Mouse (Mus musculus): ENCODE measurements around the gene Tchh. TPM values are rescaled to one million over a fixed set of nuclear protein-coding genes. Genes with fewer than 3 reads are reported as not detected.

Tchh gene
- 2.4 and 2.6 TPM in 2 replicates for polyA plus RNA-seq (2015; fragmentation: Nextera tagmentation; extraction: Ambion mirVana)

- Histone ChIP-seq H3K9ac (ENCODE audit: low read length) (no peak within 1 kb of the TSS), H3K4me1 (ENCODE audit: control insufficient read depth, insufficient read depth, low read length) (peaks cover 18% of the 10 kb centered on the region), H3K4me2 (ENCODE audit: low read depth, low read length) (peak within 1 kb of the TSS; percentile 71; the same call in 1 of the 2 replicates), H3K9me3 (replicated peaks; ENCODE audit: control insufficient read depth, low read length) (no peaks in the 10 kb centered on the region), H3K36me3 (ENCODE audit: control insufficient read depth, insufficient read depth, low read length) (no peaks in the 10 kb centered on the region), H3K4me3 (replicated peaks; ENCODE audit: low read length) (no peak within 1 kb of the TSS), H3K27ac (ENCODE audit: low read length) (no peak within 1 kb of the TSS), H3K27me3 (ENCODE audit: control insufficient read depth, insufficient read depth, low read length) (peaks cover 12% of the 10 kb centered on the region)
- WGBS = 77% methylated on average over 1 of the region's 1 CpGs
- ATAC-seq (ENCODE audit: insufficient read depth, low FRiP score) = no peak
Observed at GRCm38 (mm10) chr3:93442030-93442429, at the start of gene Tchh. Gene Tchh (plus strand): TSS chr3:93442330.

- Histone ChIP-seq H3K36me3 (ENCODE audit: control insufficient read depth, insufficient read depth, low read length) (no peaks in the 10 kb centered on the region), H3K9me3 (replicated peaks; ENCODE audit: control insufficient read depth, low read length) (no peaks in the 10 kb centered on the region), H3K4me3 (replicated peaks; ENCODE audit: low read length) (no peak within 1 kb of the TSS), H3K4me2 (ENCODE audit: low read depth, low read length) (no peak within 1 kb of the TSS), H3K27me3 (ENCODE audit: control insufficient read depth, insufficient read depth, low read length) (no peaks in the 10 kb centered on the region), H3K9ac (ENCODE audit: low read length) (no peak within 1 kb of the TSS), H3K4me1 (ENCODE audit: control insufficient read depth, insufficient read depth, low read length) (no peaks in the 10 kb centered on the region), H3K27ac (ENCODE audit: low read length) (no peak within 1 kb of the TSS)
- peak; percentile 53; the same call in 1 of the 2 replicates for ATAC-seq (ENCODE audit: insufficient read depth, low FRiP score)
- WGBS = 51% methylated on average over 2 of the region's 2 CpGs
Observed at GRCm38 (mm10) chr3:93393366-93393765, 48.8 kb upstream of the Tchh start, which contains the start of gene Rptn. Gene Rptn (plus strand): TSS chr3:93393699.

- Histone ChIP-seq H3K4me1 (ENCODE audit: control insufficient read depth, insufficient read depth, low read length) (no peaks in the 10 kb centered on the region), H3K36me3 (ENCODE audit: control insufficient read depth, insufficient read depth, low read length) (no peaks in the 10 kb centered on the region), H3K9ac (ENCODE audit: low read length) (no peak overlapping the region), H3K4me3 (replicated peaks; ENCODE audit: low read length) (no peak overlapping the region), H3K27me3 (ENCODE audit: control insufficient read depth, insufficient read depth, low read length) (no peaks in the 10 kb centered on the region), H3K27ac (ENCODE audit: low read length) (no peak overlapping the region; the same call in 1 of the 2 replicates), H3K9me3 (replicated peaks; ENCODE audit: control insufficient read depth, low read length) (no peaks in the 10 kb centered on the region), H3K4me2 (ENCODE audit: low read depth, low read length) (no peak overlapping the region)
- no peak for ATAC-seq (ENCODE audit: insufficient read depth, low FRiP score)
- WGBS = 80% methylated on average over 3 of the region's 3 CpGs
Observed at GRCm38 (mm10) chr3:93403936-93404335, 38.2 kb upstream of the Tchh start.

GRCm38 (mm10) chr3:93406992-93407391, 35.1 kb upstream of the Tchh start:
- Histone ChIP-seq H3K36me3 (ENCODE audit: control insufficient read depth, insufficient read depth, low read length) (no peaks in the 10 kb centered on the region), H3K4me2 (ENCODE audit: low read depth, low read length) (no peak overlapping the region), H3K9me3 (replicated peaks; ENCODE audit: control insufficient read depth, low read length) (no peaks in the 10 kb centered on the region), H3K9ac (ENCODE audit: low read length) (no peak overlapping the region), H3K4me3 (replicated peaks; ENCODE audit: low read length) (no peak overlapping the region), H3K27ac (ENCODE audit: low read length) (no peak overlapping the region), H3K4me1 (ENCODE audit: control insufficient read depth, insufficient read depth, low read length) (no peaks in the 10 kb centered on the region), H3K27me3 (ENCODE audit: control insufficient read depth, insufficient read depth, low read length) (no peaks in the 10 kb centered on the region)
- 19% methylated on average over 5 of the region's 5 CpGs for WGBS
- no peak for ATAC-seq (ENCODE audit: insufficient read depth, low FRiP score)

GRCm38 (mm10) chr3:93411905-93412304, 30.2 kb upstream of the Tchh start:
- H3K9me3 ChIP-seq (replicated peaks; ENCODE audit: control insufficient read depth, low read length) = no peaks in the 10 kb centered on the region
- no peaks in the 10 kb centered on the region for H3K4me1 ChIP-seq (ENCODE audit: control insufficient read depth, insufficient read depth, low read length)
- 18% methylated on average over 2 of the region's 2 CpGs for WGBS
- no peak overlapping the region for H3K4me2 ChIP-seq (ENCODE audit: low read depth, low read length)
- no peak overlapping the region for H3K27ac ChIP-seq (ENCODE audit: low read length)
- no peak overlapping the region for H3K9ac ChIP-seq (ENCODE audit: low read length)
- no peaks in the 10 kb centered on the region for H3K36me3 ChIP-seq (ENCODE audit: control insufficient read depth, insufficient read depth, low read length)
- no peak for ATAC-seq (ENCODE audit: insufficient read depth, low FRiP score)
- no peak overlapping the region for H3K4me3 ChIP-seq (replicated peaks; ENCODE audit: low read length)
- no peaks in the 10 kb centered on the region for H3K27me3 ChIP-seq (ENCODE audit: control insufficient read depth, insufficient read depth, low read length)

GRCm38 (mm10) chr3:93431673-93432072, 10.5 kb upstream of the Tchh start:
- H3K9me3 ChIP-seq (replicated peaks; ENCODE audit: control insufficient read depth, low read length) = no peaks in the 10 kb centered on the region
- no peaks in the 10 kb centered on the region for H3K4me1 ChIP-seq (ENCODE audit: control insufficient read depth, insufficient read depth, low read length)
- no peak overlapping the region for H3K4me3 ChIP-seq (replicated peaks; ENCODE audit: low read length)
- H3K27ac ChIP-seq (ENCODE audit: low read length) = no peak overlapping the region
- H3K9ac ChIP-seq (ENCODE audit: low read length) = no peak overlapping the region
- no peaks in the 10 kb centered on the region for H3K36me3 ChIP-seq (ENCODE audit: control insufficient read depth, insufficient read depth, low read length)
- 52% methylated on average over 3 of the region's 3 CpGs for WGBS
- no peak overlapping the region for H3K4me2 ChIP-seq (ENCODE audit: low read depth, low read length)
- H3K27me3 ChIP-seq (ENCODE audit: control insufficient read depth, insufficient read depth, low read length) = no peaks in the 10 kb centered on the region
- ATAC-seq (ENCODE audit: insufficient read depth, low FRiP score) = no peak

GRCm38 (mm10) chr3:93443501-93444101, 1.5 kb downstream of the Tchh start:
- H3K4me3 ChIP-seq (replicated peaks; ENCODE audit: low read length) = peak overlapping the region; percentile 70
- H3K27me3 ChIP-seq (ENCODE audit: control insufficient read depth, insufficient read depth, low read length) = peaks cover 12% of the 10 kb centered on the region
- WGBS = under 1% methylated on average over 38 of the region's 38 CpGs
- no peak for ATAC-seq (ENCODE audit: insufficient read depth, low FRiP score)
- H3K27ac ChIP-seq (ENCODE audit: low read length) = no peak overlapping the region
- H3K9me3 ChIP-seq (replicated peaks; ENCODE audit: control insufficient read depth, low read length) = no peaks in the 10 kb centered on the region
- H3K9ac ChIP-seq (ENCODE audit: low read length) = peak overlapping the region; percentile 58
- peaks cover 21% of the 10 kb centered on the region for H3K4me1 ChIP-seq (ENCODE audit: control insufficient read depth, insufficient read depth, low read length)
- peak overlapping the region; percentile 71 for H3K4me2 ChIP-seq (ENCODE audit: low read depth, low read length)
- H3K36me3 ChIP-seq (ENCODE audit: control insufficient read depth, insufficient read depth, low read length) = no peaks in the 10 kb centered on the region

- Histone ChIP-seq H3K36me3 (ENCODE audit: control insufficient read depth, insufficient read depth, low read length) (no peaks in the 10 kb centered on the region), H3K9me3 (replicated peaks; ENCODE audit: control insufficient read depth, low read length) (no peaks in the 10 kb centered on the region), H3K4me3 (replicated peaks; ENCODE audit: low read length) (peak overlapping the region; percentile 70), H3K27ac (ENCODE audit: low read length) (peak overlapping the region; percentile 60), H3K4me2 (ENCODE audit: low read depth, low read length) (peak overlapping the region; percentile 71), H3K9ac (ENCODE audit: low read length) (peak overlapping the region; percentile 58), H3K4me1 (ENCODE audit: control insufficient read depth, insufficient read depth, low read length) (peaks cover 21% of the 10 kb centered on the region), H3K27me3 (ENCODE audit: control insufficient read depth, insufficient read depth, low read length) (peaks cover 12% of the 10 kb centered on the region)
- ATAC-seq (ENCODE audit: insufficient read depth, low FRiP score) = peak; percentile 84
- under 1% methylated on average over 56 of the region's 56 CpGs for WGBS
Observed at GRCm38 (mm10) chr3:93444343-93445164, 2.4 kb downstream of the Tchh start.

GRCm38 (mm10) chr3:93445165-93445705, 3.1 kb downstream of the Tchh start:
- ATAC-seq (ENCODE audit: insufficient read depth, low FRiP score) = 0 out of 2 replicates have a peak, but pooled peaks have one; percentile 31
- peak overlapping the region; percentile 70 for H3K4me3 ChIP-seq (replicated peaks; ENCODE audit: low read length)
- peaks cover 21% of the 10 kb centered on the region for H3K4me1 ChIP-seq (ENCODE audit: control insufficient read depth, insufficient read depth, low read length)
- no peaks in the 10 kb centered on the region for H3K9me3 ChIP-seq (replicated peaks; ENCODE audit: control insufficient read depth, low read length)
- no peaks in the 10 kb centered on the region for H3K36me3 ChIP-seq (ENCODE audit: control insufficient read depth, insufficient read depth, low read length)
- H3K27me3 ChIP-seq (ENCODE audit: control insufficient read depth, insufficient read depth, low read length) = peaks cover 12% of the 10 kb centered on the region
- peak overlapping the region; percentile 71 for H3K4me2 ChIP-seq (ENCODE audit: low read depth, low read length)
- peak overlapping the region; percentile 58 for H3K9ac ChIP-seq (ENCODE audit: low read length)
- 1% methylated on average over 36 of the region's 36 CpGs for WGBS
- peak overlapping the region; percentile 60 for H3K27ac ChIP-seq (ENCODE audit: low read length)
